Mouse (Mus musculus): Measurements from ENCODE around the gene Mrpl33. TPM values are rescaled to one million over a fixed set of nuclear protein-coding genes. Genes with fewer than 3 reads are reported as not detected.

The Mrpl33 gene
- total and polyA plus RNA-seq, 3 experiments, result 5.0 to 172 (median 102) TPM

GRCm38 (mm10) chr5:31611186-31611585 is 14.5 kb downstream of the Mrpl33 start:
- Histone ChIP-seq H3K27me3 (ENCODE audit: insufficient read depth, low read length) (no peaks in the 10 kb centered on the region), H3K36me3 (replicated peaks) (peaks cover 44% of the 10 kb centered on the region), H3K9me3 (replicated peaks) (no peaks in the 10 kb centered on the region), H3K4me3 (ENCODE audit: low read depth, low read length) (no peak overlapping the region), H3K4me1 (ENCODE audit: insufficient read depth, low read depth, low read length) (peaks cover 26% of the 10 kb centered on the region)
- no peak for DNase-seq (ENCODE audit: low spot score)
- no peak for ATAC-seq (ENCODE audit: extremely low read depth, insufficient number of reproducible peaks, low FRiP score, poor library complexity, severe bottlenecking)
- no peak for TF ChIP-seq POLR2AphosphoS5 (IDR thresholded peaks at IDR 0.05; ENCODE audit: insufficient replicate concordance, low read depth, low read length)

- ATAC-seq (ENCODE audit: extremely low read depth, insufficient number of reproducible peaks, low FRiP score, poor library complexity, severe bottlenecking) (peak; percentile 80), DNase-seq (ENCODE audit: low spot score) (peak; percentile 87)
- Histone ChIP-seq H3K4me3 (ENCODE audit: low read depth, low read length) (peak overlapping the region; percentile 83), H3K36me3 (replicated peaks) (peaks cover 52% of the 10 kb centered on the region), H3K9me3 (replicated peaks) (no peaks in the 10 kb centered on the region), H3K27me3 (ENCODE audit: insufficient read depth, low read length) (no peaks in the 10 kb centered on the region), H3K4me1 (ENCODE audit: insufficient read depth, low read depth, low read length) (peaks cover 32% of the 10 kb centered on the region)
- TF ChIP-seq GATA2 (IDR thresholded peaks at IDR 0.05; ENCODE audit: borderline replicate concordance, low read depth, low read length), result no peak
- TF ChIP-seq POLR2AphosphoS5 (IDR thresholded peaks at IDR 0.05; ENCODE audit: insufficient replicate concordance, low read depth, low read length), result no peak
- no peak for TF ChIP-seq GATA1 (IDR thresholded peaks at IDR 0.05; ENCODE audit: borderline replicate concordance, low read length)
- no peak for TF ChIP-seq CTCF (IDR thresholded peaks at IDR 0.05; ENCODE audit: low read depth, low read length)
- TF ChIP-seq TAL1 (conservative IDR thresholded peaks at IDR 0.05; ENCODE audit: low read depth, low read length), result no peak
Measured at GRCm38 (mm10) chr5:31613852-31614286, 17.1 kb downstream of the Mrpl33 start.

GRCm38 (mm10) chr5:31614339-31615025 is 17.7 kb downstream of the Mrpl33 start:
- H3K4me3 ChIP-seq (ENCODE audit: low read depth, low read length), result peak overlapping the region; percentile 83
- peaks cover 32% of the 10 kb centered on the region for H3K4me1 ChIP-seq (ENCODE audit: insufficient read depth, low read depth, low read length)
- ATAC-seq (ENCODE audit: extremely low read depth, insufficient number of reproducible peaks, low FRiP score, poor library complexity, severe bottlenecking) (peak; percentile 41; the same call in 1 of the 2 replicates), DNase-seq (ENCODE audit: low spot score) (peak; percentile 43)
- no peak for TF ChIP-seq GATA1 (IDR thresholded peaks at IDR 0.05; ENCODE audit: borderline replicate concordance, low read length)
- peaks cover 53% of the 10 kb centered on the region for H3K36me3 ChIP-seq (replicated peaks)
- no peaks in the 10 kb centered on the region for H3K27me3 ChIP-seq (ENCODE audit: insufficient read depth, low read length)
- H3K9me3 ChIP-seq (replicated peaks), result no peaks in the 10 kb centered on the region

GRCm38 (mm10) chr5:31620326-31620725 is 23.6 kb downstream of the Mrpl33 start:
- no peak for DNase-seq (ENCODE audit: low spot score)
- Histone ChIP-seq H3K4me3 (ENCODE audit: low read depth, low read length) (no peak overlapping the region), H3K27me3 (ENCODE audit: insufficient read depth, low read length) (no peaks in the 10 kb centered on the region), H3K36me3 (replicated peaks) (peaks cover 82% of the 10 kb centered on the region), H3K4me1 (ENCODE audit: insufficient read depth, low read depth, low read length) (peaks cover 16% of the 10 kb centered on the region), H3K9me3 (replicated peaks) (no peaks in the 10 kb centered on the region)
- TF ChIP-seq GATA2 (IDR thresholded peaks at IDR 0.05; ENCODE audit: borderline replicate concordance, low read depth, low read length), result no peak
- no peak for TF ChIP-seq TAL1 (conservative IDR thresholded peaks at IDR 0.05; ENCODE audit: low read depth, low read length)
- no peak for TF ChIP-seq CTCF (IDR thresholded peaks at IDR 0.05; ENCODE audit: low read depth, low read length)
- TF ChIP-seq GATA1 (IDR thresholded peaks at IDR 0.05; ENCODE audit: borderline replicate concordance, low read length), result no peak
- TF ChIP-seq POLR2AphosphoS5 (IDR thresholded peaks at IDR 0.05; ENCODE audit: insufficient replicate concordance, low read depth, low read length), result no peak
- ATAC-seq (ENCODE audit: extremely low read depth, insufficient number of reproducible peaks, low FRiP score, poor library complexity, severe bottlenecking), result no peak

GRCm38 (mm10) chr5:31627117-31627516 is 30.4 kb downstream of the Mrpl33 start:
- ATAC-seq (ENCODE audit: extremely low read depth, insufficient number of reproducible peaks, low FRiP score, poor library complexity, severe bottlenecking), result no peak
- Histone ChIP-seq H3K4me3 (ENCODE audit: low read depth, low read length) (no peak overlapping the region), H3K36me3 (replicated peaks) (peaks cover 71% of the 10 kb centered on the region), H3K4me1 (ENCODE audit: insufficient read depth, low read depth, low read length) (no peaks in the 10 kb centered on the region), H3K9me3 (replicated peaks) (no peaks in the 10 kb centered on the region), H3K27me3 (ENCODE audit: insufficient read depth, low read length) (no peaks in the 10 kb centered on the region)
- no peak for DNase-seq (ENCODE audit: low spot score)
- TF ChIP-seq CTCF (IDR thresholded peaks at IDR 0.05; ENCODE audit: low read depth, low read length) (no peak), GATA2 (IDR thresholded peaks at IDR 0.05; ENCODE audit: borderline replicate concordance, low read depth, low read length) (no peak), TAL1 (conservative IDR thresholded peaks at IDR 0.05; ENCODE audit: low read depth, low read length) (no peak), GATA1 (IDR thresholded peaks at IDR 0.05; ENCODE audit: borderline replicate concordance, low read length) (no peak), POLR2AphosphoS5 (IDR thresholded peaks at IDR 0.05; ENCODE audit: insufficient replicate concordance, low read depth, low read length) (no peak)

- no peak for TF ChIP-seq GATA2 (IDR thresholded peaks at IDR 0.05; ENCODE audit: borderline replicate concordance, low read depth, low read length)
- no peak for TF ChIP-seq GATA1 (IDR thresholded peaks at IDR 0.05; ENCODE audit: borderline replicate concordance, low read length)
- no peak for TF ChIP-seq TAL1 (conservative IDR thresholded peaks at IDR 0.05; ENCODE audit: low read depth, low read length)
- no peak for TF ChIP-seq CTCF (IDR thresholded peaks at IDR 0.05; ENCODE audit: low read depth, low read length)
- no peak for TF ChIP-seq POLR2AphosphoS5 (IDR thresholded peaks at IDR 0.05; ENCODE audit: insufficient replicate concordance, low read depth, low read length)
- Histone ChIP-seq H3K4me1 (ENCODE audit: insufficient read depth, low read depth, low read length) (no peaks in the 10 kb centered on the region), H3K27me3 (ENCODE audit: insufficient read depth, low read length) (no peaks in the 10 kb centered on the region), H3K4me3 (ENCODE audit: low read depth, low read length) (no peak overlapping the region), H3K36me3 (replicated peaks) (peaks cover 71% of the 10 kb centered on the region), H3K9me3 (replicated peaks) (no peaks in the 10 kb centered on the region)
- ATAC-seq (ENCODE audit: extremely low read depth, insufficient number of reproducible peaks, low FRiP score, poor library complexity, severe bottlenecking) (no peak), DNase-seq (ENCODE audit: low spot score) (no peak)
Measured at GRCm38 (mm10) chr5:31627562-31628526, 31.1 kb downstream of the Mrpl33 start.
